Mouse (Mus musculus): ENCODE data around the gene Tmem233. TPM values are rescaled to one million over a fixed set of nuclear protein-coding genes. Genes with fewer than 3 reads are reported as not detected.

Gene Tmem233
- polyA plus RNA-seq, 1 experiment from 2014 or later: not detected

DNA sequence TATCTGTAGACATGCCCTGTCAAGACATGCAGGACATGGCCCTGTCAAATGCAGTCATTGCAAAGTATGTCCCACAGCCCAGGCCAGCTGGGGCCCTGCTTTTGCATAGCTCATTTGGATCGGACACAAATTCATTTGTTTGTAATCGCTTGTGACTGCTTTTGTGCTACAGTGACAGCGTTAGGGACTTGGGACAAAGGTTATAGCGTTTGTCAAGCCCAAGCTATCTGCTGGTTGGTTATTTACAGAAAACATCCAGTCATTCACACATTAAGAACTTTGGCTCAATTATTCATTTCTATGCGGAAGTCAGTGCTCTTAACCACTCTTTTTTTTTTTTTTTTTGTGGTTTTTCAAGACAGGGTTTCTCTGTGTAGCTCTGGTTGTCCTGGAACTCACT, 30.9 kb downstream of the Tmem233 start:
- 88% methylated on average over 5 of the region's 5 CpGs for WGBS
- Histone ChIP-seq H3K4me2 (no peak overlapping the region), H3K27me3 (no peaks in the 10 kb centered on the region), H3K4me3 (no peak overlapping the region), H3K27ac (replicated peaks) (no peak overlapping the region), H3K36me3 (no peaks in the 10 kb centered on the region), H3K4me1 (replicated peaks) (no peaks in the 10 kb centered on the region), H3K9ac (no peak overlapping the region), H3K9me3 (no peaks in the 10 kb centered on the region)
- ATAC-seq (ENCODE audit: low read depth): no peak

DNA sequence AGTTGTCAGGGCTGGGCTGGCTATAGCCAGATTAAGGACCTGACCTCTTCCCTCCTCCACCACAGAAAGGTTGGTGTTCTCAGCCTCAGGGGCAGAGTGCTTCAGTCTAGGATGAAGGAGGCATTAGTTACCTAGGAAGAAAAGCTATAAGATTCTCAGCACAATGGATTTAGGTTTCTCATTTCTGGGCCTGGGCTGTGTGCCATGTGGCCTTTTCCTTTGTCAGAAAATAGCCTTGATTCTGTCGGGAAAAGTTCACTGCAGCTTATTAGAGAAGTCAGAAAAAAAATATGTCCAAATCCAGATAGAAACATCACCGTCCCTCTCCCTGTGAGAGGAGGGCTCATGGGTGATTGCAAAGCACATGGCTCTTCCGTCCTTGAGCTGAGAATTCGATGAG, 33.2 kb downstream of the Tmem233 start:
- Histone ChIP-seq H3K4me2 (no peak overlapping the region), H3K9me3 (no peaks in the 10 kb centered on the region), H3K4me3 (no peak overlapping the region), H3K4me1 (replicated peaks) (no peaks in the 10 kb centered on the region), H3K36me3 (no peaks in the 10 kb centered on the region), H3K27me3 (no peaks in the 10 kb centered on the region), H3K9ac (no peak overlapping the region), H3K27ac (replicated peaks) (no peak overlapping the region)
- no peak for ATAC-seq (ENCODE audit: low read depth)
- 90% methylated on average over 4 of the region's 4 CpGs for WGBS

DNA sequence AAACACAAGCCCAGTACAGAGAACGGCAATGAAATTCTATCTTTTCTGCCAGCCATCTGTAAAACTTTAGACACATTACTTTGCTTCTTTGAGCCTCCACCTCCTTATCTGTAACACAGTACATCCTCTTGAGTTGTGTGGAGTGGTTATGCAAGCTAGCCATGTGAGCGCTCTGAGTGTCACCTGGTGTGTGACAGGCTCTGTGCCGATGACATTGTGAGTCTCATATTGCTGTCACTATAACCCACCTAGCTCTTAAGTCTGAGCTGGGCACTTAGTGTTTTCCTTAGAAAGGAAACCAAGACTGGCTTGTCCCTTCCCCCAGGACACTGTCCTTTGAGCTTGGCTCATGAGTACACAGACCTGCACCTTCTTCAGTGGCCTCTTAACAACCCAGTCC, 34.7 kb downstream of the Tmem233 start:
- ATAC-seq (ENCODE audit: low read depth): no peak
- Histone ChIP-seq H3K27ac (replicated peaks) (no peak overlapping the region), H3K36me3 (no peaks in the 10 kb centered on the region), H3K4me2 (no peak overlapping the region), H3K4me1 (replicated peaks) (no peaks in the 10 kb centered on the region), H3K9me3 (no peaks in the 10 kb centered on the region), H3K27me3 (no peaks in the 10 kb centered on the region), H3K9ac (no peak overlapping the region), H3K4me3 (no peak overlapping the region)
- 94% methylated on average over 3 of the region's 3 CpGs for WGBS

DNA sequence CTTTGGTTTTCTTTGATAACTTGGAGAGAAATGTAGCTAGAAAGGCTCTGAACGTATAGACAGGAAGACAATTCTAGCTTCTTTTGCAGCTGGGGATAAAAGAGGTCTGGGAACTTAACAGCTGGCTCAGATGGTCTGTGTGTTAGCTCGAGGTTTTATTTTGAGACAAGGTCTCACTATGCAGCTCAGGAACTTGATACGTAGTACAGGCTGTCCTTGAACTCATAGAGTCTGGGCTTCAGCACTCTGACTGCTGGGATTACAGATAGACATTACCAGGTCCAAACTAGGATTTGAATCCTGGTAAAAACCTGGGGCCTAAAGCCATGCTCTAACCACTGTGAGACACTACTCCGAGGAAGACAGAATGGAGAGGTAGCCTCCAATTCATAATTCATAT, 36.8 kb downstream of the Tmem233 start:
- H3K27ac ChIP-seq (replicated peaks): no peak overlapping the region
- H3K4me3 ChIP-seq: no peak overlapping the region
- no peaks in the 10 kb centered on the region for H3K4me1 ChIP-seq (replicated peaks)
- no peak overlapping the region for H3K4me2 ChIP-seq
- no peak for ATAC-seq (ENCODE audit: low read depth)
- no peak overlapping the region for H3K9ac ChIP-seq
- WGBS: 78% methylated on average over 4 of the region's 4 CpGs
- no peaks in the 10 kb centered on the region for H3K9me3 ChIP-seq
- H3K27me3 ChIP-seq: no peaks in the 10 kb centered on the region
- no peaks in the 10 kb centered on the region for H3K36me3 ChIP-seq

DNA sequence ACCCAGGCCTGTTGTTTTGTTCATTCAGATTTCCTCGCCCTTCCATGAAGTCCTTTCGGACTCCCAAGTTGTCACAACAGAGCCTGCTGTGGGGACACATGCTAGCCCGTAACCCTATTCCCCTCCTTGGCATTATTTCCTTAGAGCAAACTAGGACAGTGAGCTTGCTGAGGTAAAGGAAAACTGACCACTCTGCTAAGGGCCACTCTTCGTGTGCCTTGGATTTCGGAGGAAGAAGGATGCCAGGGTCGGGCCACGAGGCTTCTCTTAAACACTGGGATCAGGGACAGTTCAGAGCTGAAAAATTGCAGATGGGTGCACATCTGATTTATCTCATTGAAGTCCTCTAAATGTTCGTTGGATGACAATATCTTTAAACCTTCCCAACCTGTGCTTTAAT, 37.5 kb downstream of the Tmem233 start:
- Histone ChIP-seq H3K36me3 (no peaks in the 10 kb centered on the region), H3K27ac (replicated peaks) (no peak overlapping the region), H3K9ac (no peak overlapping the region), H3K27me3 (peaks cover 2% of the 10 kb centered on the region; the same call in 1 of the 2 replicates), H3K4me2 (no peak overlapping the region), H3K4me1 (replicated peaks) (no peaks in the 10 kb centered on the region), H3K9me3 (no peaks in the 10 kb centered on the region), H3K4me3 (no peak overlapping the region)
- WGBS: 80% methylated on average over 8 of the region's 8 CpGs
- ATAC-seq (ENCODE audit: low read depth): no peak

DNA sequence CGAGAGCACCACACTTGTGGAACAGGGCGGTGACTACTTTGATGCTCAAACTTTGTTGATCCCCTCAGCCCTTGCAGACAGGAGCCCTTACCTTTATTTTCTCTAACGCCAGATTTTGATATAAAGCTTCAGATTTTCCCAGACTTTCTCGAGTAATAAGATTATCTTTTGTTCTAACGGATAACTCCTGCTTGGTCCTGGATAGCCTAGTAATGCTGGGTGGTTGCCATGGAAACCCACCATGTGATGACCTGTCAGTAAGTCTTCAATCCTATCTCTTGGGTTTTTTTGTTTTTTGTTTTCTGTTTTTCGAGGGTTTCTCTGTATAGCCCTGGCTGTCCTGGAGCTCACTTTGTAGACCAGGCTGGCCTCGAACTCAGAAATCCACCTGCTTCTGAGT, 40.8 kb downstream of the Tmem233 start:
- Histone ChIP-seq H3K4me3 (no peak overlapping the region), H3K9ac (no peak overlapping the region), H3K4me2 (no peak overlapping the region), H3K27me3 (peaks cover 3% of the 10 kb centered on the region; the same call in 1 of the 2 replicates), H3K9me3 (no peaks in the 10 kb centered on the region), H3K36me3 (no peaks in the 10 kb centered on the region), H3K4me1 (replicated peaks) (no peaks in the 10 kb centered on the region), H3K27ac (replicated peaks) (no peak overlapping the region)
- WGBS: 74% methylated on average over 7 of the region's 7 CpGs
- ATAC-seq (ENCODE audit: low read depth): no peak

DNA sequence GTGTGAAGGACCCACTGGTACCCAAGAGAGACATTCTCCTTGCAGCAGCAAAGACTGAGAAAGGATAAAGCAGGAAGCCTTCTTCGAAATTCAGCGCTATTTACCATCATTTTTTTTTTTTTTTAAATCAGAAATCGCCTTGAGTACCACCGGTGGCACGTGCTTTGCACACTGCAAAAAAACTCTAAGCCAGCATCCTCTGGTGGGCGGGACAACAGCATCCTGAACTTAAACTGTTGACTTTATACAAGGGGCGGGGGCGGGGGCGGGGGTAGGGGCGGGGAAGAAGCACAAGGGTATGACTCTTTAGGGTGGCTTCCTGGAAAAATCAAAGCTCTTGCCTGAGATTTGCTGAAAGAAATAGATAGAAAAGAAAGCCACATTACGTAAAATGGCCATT, 43.3 kb downstream of the Tmem233 start:
- Histone ChIP-seq H3K4me2 (0 out of 2 replicates have a peak overlapping the region, but pooled peaks have one; percentile 13), H3K27me3 (peaks cover 3% of the 10 kb centered on the region; the same call in 1 of the 2 replicates), H3K36me3 (no peaks in the 10 kb centered on the region), H3K4me3 (no peak overlapping the region), H3K27ac (replicated peaks) (no peak overlapping the region), H3K9ac (no peak overlapping the region), H3K9me3 (no peaks in the 10 kb centered on the region), H3K4me1 (replicated peaks) (no peaks in the 10 kb centered on the region)
- WGBS: 29% methylated on average over 11 of the region's 11 CpGs
- ATAC-seq (ENCODE audit: low read depth): no peak

DNA sequence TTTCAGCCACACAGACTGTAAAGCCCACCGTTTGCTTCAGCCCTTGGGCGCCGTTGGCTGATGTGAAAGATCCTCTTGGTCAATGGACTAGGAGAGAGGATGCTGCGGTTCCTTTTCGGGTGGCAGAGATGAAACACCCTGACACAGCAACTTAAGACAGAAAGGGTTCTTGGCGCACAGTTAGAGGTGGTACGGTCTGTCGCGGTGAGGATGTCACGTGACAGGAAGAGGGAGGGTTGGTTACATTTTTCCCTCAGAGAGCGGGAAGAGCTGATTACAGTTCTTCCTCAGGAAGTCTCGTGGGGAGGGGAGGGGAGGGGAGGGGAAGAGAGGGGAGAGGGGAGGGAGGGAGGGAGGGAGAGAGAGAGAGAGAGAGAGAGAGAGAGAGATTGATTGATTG, 45.3 kb downstream of the Tmem233 start:
- no peaks in the 10 kb centered on the region for H3K36me3 ChIP-seq
- WGBS: 53% methylated on average over 12 of the region's 12 CpGs
- no peak for ATAC-seq (ENCODE audit: low read depth)
- H3K9ac ChIP-seq: no peak overlapping the region
- H3K27me3 ChIP-seq: peaks cover 3% of the 10 kb centered on the region; the same call in 1 of the 2 replicates
- no peak overlapping the region for H3K27ac ChIP-seq (replicated peaks)
- no peak overlapping the region for H3K4me2 ChIP-seq
- H3K4me1 ChIP-seq (replicated peaks): no peaks in the 10 kb centered on the region
- no peak overlapping the region for H3K4me3 ChIP-seq
- H3K9me3 ChIP-seq: no peaks in the 10 kb centered on the region

DNA sequence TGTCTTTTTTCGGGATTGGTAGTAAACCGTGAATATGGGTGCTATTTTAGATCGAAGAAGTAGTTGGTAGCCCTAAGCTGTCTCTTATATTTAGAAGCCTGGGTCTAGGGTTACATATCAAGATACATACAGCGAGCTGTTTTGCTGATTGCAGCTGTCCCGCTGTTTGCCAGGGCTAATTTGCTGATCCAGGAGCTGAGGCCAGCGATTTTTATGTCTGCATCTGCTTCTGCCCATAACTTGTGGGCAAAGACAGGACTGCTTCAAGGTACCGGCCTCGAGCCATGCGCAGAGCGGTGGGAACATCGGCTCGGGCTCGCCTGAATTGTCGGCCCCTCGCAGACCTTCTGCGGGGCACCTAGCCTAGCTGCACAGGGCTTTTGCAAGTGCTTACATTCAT, 46.6 kb downstream of the Tmem233 start:
- Histone ChIP-seq H3K27ac (replicated peaks) (0 out of 2 replicates have a peak overlapping the region, but pooled peaks have one; percentile 14), H3K9ac (no peak overlapping the region)
- WGBS: 57% methylated on average over 16 of the region's 16 CpGs

DNA sequence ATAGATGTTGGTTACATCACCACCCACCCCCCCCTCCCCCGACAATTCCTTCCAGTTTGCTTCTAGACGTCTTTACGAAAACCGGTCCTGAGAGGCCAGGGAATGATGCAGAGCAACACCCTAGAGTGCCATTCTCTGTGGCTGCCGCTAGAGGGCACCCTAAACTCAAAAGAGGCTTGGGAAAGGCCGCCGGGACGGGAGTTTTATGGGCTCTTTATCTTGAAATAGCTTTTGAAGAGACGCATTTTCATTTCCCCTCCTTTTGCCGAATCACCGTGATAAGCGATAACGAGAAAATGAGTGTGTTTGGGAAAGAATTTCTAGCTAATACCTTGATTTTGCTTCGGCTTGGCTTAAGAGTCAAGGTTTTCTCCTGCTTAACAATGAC, 51.9 kb downstream of the Tmem233 start:
- WGBS: 4% methylated on average over 14 of the region's 14 CpGs
- no peaks in the 10 kb centered on the region for H3K36me3 ChIP-seq
- no peak for ATAC-seq (ENCODE audit: low read depth)
- peak overlapping the region; percentile 44; the same call in 1 of the 2 replicates for H3K9ac ChIP-seq
- H3K9me3 ChIP-seq: no peaks in the 10 kb centered on the region
- peak overlapping the region; percentile 46 for H3K4me2 ChIP-seq
- peaks cover 4% of the 10 kb centered on the region; the same call in 1 of the 2 replicates for H3K27me3 ChIP-seq
- H3K4me3 ChIP-seq: no peak overlapping the region
- H3K27ac ChIP-seq (replicated peaks): 0 out of 2 replicates have a peak overlapping the region, but pooled peaks have one; percentile 18
- H3K4me1 ChIP-seq (replicated peaks): peaks cover 5% of the 10 kb centered on the region

More for the DNA sequence above, 46.6 kb downstream of the Tmem233 start:
- Histone ChIP-seq H3K27me3 (peaks cover 3% of the 10 kb centered on the region; the same call in 1 of the 2 replicates), H3K36me3 (no peaks in the 10 kb centered on the region), H3K4me1 (replicated peaks) (no peaks in the 10 kb centered on the region), H3K4me3 (no peak overlapping the region), H3K9me3 (no peaks in the 10 kb centered on the region), H3K4me2 (no peak overlapping the region)
- ATAC-seq (ENCODE audit: low read depth): no peak

DNA sequence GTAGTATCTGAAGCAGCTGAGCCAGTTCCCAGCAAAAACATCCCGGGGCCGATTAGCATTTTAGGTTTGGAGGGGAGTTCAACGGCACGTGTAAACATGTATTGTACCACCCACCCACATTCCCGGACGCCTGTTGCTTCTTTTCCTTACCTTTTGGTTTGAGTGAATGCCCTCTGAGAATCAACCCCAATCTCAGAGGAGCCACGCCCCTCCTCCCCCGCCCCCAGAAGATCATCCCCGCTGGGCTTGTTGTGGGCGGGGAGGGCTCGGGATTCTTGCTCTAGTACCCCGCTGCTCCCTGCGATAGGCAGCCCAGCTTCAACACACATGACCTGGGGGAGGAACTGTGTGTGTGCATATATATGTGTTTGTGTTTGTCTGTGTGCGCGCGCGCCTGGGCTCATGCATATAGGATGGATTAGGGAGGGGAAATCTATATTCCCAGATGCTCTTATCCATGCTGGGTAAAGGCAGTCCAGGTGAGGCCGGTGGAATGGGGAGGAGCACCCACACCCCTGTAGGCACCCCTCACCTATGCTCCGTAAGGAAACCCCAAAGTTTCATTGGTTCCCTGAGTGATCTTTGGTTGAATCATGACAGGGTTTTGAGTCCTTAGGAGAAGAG, 52.4 kb downstream of the Tmem233 start:
- ATAC-seq (ENCODE audit: low read depth): peak; percentile 71; the same call in 1 of the 2 replicates
- Histone ChIP-seq H3K4me1 (replicated peaks) (peaks cover 5% of the 10 kb centered on the region), H3K27me3 (peaks cover 4% of the 10 kb centered on the region; the same call in 1 of the 2 replicates), H3K27ac (replicated peaks) (no peak overlapping the region), H3K4me3 (peak overlapping the region; percentile 13; the same call in 1 of the 2 replicates), H3K36me3 (no peaks in the 10 kb centered on the region), H3K9me3 (no peaks in the 10 kb centered on the region), H3K9ac (peak overlapping the region; percentile 44; the same call in 1 of the 2 replicates), H3K4me2 (peak overlapping the region; percentile 46)
- 5% methylated on average over 19 of the region's 19 CpGs for WGBS

DNA sequence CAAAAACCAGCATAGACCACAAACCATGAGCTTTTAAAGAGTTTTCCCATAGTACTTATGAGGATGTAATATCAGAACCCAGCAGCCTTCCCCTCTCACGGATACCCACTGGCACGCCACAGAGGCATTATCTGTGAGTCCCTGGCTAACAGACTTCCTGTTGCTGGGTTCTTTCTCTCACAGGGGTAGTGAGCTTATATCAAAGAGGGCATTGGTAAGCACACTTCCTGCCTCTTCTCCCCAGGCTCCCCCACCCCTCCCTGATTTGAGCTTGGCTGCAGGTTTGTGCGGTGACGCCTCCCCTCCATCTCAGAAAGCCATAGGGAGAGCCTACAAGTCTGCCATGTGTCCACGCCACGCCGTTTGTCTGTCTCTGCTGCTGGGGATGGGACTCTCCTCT, 54.0 kb downstream of the Tmem233 start:
- no peak overlapping the region for H3K27ac ChIP-seq (replicated peaks)
- H3K4me3 ChIP-seq: no peak overlapping the region
- H3K36me3 ChIP-seq: no peaks in the 10 kb centered on the region
- H3K4me1 ChIP-seq (replicated peaks): peaks cover 5% of the 10 kb centered on the region
- 78% methylated on average over 7 of the region's 7 CpGs for WGBS
- no peak for ATAC-seq (ENCODE audit: low read depth)
- H3K4me2 ChIP-seq: no peak overlapping the region
- no peaks in the 10 kb centered on the region for H3K9me3 ChIP-seq
- peaks cover 4% of the 10 kb centered on the region; the same call in 1 of the 2 replicates for H3K27me3 ChIP-seq
- H3K9ac ChIP-seq: no peak overlapping the region

DNA sequence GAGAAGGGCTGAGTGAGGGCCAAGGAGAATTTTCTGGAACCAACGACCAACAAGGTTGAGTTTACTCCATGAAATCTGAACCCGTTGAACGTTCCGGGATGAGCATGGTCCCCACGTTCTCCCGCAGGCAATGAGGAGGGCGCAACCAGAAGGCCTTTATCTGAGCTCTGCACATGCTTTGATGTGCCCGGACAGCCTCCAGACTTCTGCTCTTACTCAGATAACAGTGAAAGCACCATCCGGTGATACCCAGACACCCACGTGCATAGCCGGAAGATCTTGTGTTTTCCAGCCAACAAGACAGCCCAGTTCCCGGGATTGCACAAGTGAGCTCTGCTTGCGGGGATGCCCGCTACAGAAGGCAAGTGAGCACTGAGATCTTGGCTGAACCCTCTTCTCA, 56.5 kb downstream of the Tmem233 start:
- 90% methylated on average over 14 of the region's 14 CpGs for WGBS

More for the DNA sequence above, 56.5 kb downstream of the Tmem233 start:
- H3K4me2 ChIP-seq: no peak overlapping the region
- ATAC-seq (ENCODE audit: low read depth): no peak
- peaks cover 25% of the 10 kb centered on the region for H3K4me1 ChIP-seq (replicated peaks)
- H3K27me3 ChIP-seq: peaks cover 4% of the 10 kb centered on the region; the same call in 1 of the 2 replicates
- no peaks in the 10 kb centered on the region for H3K9me3 ChIP-seq
- H3K9ac ChIP-seq: no peak overlapping the region
- H3K36me3 ChIP-seq: peaks cover 9% of the 10 kb centered on the region
- no peak overlapping the region for H3K4me3 ChIP-seq
- H3K27ac ChIP-seq (replicated peaks): no peak overlapping the region
